Mouse (Mus musculus): ENCODE data around the gene Zdhhc8.

DNA sequence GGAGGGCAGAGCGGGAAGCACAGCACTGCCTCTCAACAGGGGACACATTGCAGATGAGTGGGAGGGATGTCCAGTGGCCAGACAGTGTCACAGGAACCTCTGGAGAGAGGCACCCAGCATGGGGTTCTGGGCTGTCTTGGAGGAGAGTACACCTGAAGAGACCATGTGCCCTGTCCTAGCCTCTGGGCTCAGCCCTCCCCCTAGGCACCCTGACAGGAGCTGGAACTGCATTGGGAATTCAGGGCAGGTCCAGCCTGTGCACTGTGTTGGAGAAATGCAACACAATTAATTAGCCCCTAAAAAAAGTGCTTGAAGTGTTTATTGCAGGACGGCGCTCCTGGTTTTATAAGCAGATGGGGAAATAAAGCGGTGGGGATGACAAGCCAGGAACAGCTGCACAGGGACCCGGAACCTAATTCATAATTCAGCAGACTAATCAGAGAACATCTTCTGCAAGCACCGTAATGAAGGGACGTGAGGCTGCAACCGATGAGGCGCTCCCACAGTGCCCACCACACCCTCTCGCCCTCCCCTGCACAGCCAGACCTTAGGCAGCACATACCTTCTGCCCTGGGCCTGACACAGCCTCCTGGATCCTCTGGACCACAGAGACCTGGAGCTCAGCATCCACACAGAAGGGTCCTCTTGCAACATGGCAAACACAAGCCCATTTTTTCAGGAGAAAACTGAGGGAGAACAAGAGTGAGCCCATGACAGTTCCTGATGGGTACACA, 36.4 kb downstream of the Zdhhc8 start:
- TF ChIP-seq CTCF (IDR thresholded peaks at IDR 0.05; ENCODE audit: extremely low read depth, insufficient read depth, low read length) (no peak), POLR2A (IDR thresholded peaks at IDR 0.05; ENCODE audit: extremely low read depth, insufficient read depth, low read length) (no peak)

All from cortical plate, adult 2 months (tissue).